Mouse (Mus musculus) CD4-positive helper T cell, adult 2 months (primary cell): ENCODE measurements around the gene Map4k4.
A peak's percentile ranks its signal among the peaks of the same experiment; 100 is the strongest.

Source experiments
- DNase-seq: peaks from one replicate; pipeline ENCODE4 v3.0.0-alpha.2; 2012; ENCODE audit warnings: low read depth, missing footprints, low spot score

Gene Map4k4

DNA sequence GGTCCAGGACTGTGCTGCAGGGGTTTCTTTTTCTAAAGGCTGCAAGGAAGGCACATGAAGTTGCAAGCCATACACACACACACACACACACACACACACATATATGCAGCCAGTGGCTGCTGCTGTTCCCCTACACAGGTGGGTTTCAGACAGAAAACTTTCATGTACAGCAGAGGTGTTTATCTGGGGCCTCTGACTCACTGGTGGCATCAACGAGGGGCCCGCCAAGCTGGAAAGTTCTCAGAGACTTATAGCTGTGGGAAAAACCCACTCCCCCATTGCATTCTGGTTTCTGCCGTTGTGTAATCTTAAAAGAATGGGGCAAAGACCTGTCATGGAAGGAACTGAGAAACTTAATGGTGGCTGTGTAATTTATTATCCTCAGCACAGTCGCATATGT is 132.6 kb downstream of the Map4k4 start:
- DNase-seq = peak; percentile 57

DNA sequence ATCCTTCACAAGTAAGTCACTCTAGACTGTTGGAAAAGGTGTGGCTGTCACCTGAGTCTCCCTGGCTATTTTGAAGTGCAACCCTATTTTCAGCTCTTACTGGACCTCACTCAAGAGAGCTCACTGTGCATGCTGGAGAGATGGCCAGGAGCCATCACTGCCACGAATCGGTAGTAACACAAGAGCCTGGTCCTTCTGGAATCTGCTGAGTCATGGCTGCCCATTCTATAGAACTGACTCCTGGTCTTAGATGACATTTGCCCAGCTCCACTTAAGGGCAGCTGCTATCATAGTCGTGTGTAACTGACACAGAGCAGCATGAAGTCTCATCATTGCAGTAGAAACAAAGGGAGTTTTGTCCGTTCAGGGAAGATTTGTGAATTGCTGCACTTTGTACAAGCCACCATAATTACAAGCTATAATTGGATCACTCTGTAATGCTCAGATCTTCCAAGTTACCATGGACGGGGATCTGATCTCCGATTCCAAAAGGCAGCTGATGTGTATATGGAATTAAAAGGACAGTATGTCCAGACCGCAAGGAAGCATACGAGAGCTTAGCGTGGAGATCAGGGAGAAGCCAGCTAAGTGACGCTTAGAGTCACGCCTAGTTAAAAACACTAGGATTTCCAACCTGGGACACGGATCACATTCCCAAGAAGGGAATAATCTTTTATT is 133.2 kb downstream of the Map4k4 start:
- DNase-seq = no peak

DNA sequence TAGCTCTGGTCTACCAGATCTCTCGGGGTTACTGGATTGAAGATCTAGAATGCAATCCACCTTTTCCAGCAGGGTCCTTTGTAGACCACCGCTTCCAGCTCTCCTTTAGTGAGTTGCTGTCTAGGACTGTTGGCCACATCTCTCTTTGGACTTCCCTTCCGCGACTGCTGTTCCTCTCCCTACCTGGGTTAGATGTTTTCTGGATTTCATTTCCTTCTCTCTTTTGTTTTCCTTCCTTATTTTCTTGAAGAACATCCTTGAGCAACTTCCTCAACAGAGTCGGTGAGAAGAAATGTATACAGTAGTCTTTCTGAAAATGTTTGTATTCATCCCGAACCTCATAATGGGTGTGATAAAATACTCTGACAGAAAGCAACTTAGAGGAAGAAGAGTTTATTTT is 137.1 kb downstream of the Map4k4 start:
- no peak for DNase-seq

DNA sequence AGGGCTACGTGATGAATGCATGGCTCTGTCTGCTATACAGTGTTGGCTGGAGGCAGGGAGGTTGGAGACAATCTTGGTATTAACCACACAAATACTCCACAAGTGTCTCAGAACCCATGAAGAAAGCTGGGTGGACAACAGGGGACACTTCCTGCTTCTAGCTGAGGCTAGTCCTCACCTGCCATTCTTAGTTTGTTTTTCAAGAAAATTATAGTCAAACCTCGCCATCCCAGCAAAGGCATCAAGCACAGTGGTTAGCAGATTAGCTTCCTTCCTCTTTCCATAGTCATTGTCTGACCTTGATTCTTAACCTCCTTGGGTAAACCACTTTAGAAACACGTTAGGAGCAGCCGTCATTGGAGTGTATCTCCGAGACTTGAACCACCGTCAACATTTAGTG is 145.0 kb downstream of the Map4k4 start:
- peak; percentile 48 for DNase-seq

DNA sequence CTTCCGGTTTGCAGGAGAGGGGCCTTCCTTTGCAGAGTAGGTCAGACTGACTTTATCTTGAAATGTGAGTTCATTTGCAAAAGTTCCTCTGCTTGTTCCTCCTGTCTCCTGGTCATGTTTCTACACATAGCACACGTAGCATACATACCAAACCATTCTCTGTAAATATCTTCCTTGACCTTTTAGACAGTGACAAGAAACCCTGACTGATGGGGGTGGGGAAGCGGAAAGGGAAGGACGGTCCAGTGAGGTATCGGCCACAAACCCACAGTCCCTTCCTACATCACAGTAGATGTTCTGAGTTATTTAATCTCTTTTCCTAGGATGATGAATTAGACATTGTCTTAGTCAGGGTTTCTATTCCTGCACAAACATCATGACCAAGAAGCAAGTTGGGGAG is 145.9 kb downstream of the Map4k4 start:
- DNase-seq = no peak

DNA sequence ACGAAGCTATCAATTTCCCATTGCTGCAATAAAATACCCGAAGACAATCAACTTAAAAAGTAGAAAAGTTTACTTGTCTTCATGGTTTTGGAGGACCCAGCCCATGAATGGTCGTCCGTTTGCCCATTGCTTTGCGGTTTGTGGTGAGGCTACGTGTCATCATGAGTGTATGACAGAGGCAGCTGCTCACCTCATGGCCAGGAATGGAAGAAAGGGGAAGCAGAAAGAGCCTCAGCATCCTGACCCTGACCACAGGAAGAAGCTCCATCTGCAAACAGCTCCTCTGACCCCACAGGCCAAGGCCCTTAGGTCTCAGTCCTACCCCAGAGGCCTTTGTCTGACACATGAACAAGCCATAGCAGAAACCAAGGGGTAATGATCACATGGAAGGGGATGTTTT is 150.4 kb downstream of the Map4k4 start:
- DNase-seq = no peak

DNA sequence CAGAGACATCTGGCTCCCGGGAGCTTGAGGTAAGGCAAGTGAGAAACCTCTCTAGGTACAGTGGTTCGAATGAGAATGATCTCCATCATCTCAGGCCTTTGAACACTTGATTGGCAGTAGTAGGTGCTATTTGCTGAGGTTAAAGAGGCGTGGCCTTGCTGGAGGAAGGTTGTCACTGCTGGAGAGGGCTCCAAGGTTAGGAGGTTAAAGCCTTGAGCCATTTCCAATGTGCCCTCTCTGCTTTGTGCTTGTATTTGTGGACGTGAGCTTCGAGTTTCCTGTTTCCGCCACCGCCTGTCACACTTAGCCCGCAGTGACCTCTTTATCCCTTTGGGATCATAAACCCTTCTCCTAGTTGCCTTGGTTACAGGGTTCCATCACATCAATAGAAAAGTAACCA is 151.4 kb downstream of the Map4k4 start:
- DNase-seq = peak; percentile 70

DNA sequence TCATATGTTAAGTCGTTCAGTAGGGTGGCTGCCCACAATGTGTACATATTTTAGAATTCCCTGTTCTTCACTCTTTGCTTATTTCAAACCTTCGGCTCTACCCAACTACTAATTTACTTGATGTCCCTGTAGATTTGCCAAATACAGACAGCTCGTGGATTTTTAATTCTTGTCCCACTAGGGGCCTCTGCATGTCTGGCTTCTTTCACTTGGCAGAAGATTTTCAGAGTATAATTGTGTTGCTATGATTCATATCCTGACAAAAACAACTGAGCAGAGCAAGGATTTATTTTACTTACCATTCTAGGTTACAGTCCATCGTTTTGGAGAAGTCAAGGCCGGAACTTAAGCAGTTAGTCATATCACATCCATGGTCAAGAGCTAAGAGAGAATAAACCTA is 152.4 kb downstream of the Map4k4 start:
- DNase-seq = no peak

DNA sequence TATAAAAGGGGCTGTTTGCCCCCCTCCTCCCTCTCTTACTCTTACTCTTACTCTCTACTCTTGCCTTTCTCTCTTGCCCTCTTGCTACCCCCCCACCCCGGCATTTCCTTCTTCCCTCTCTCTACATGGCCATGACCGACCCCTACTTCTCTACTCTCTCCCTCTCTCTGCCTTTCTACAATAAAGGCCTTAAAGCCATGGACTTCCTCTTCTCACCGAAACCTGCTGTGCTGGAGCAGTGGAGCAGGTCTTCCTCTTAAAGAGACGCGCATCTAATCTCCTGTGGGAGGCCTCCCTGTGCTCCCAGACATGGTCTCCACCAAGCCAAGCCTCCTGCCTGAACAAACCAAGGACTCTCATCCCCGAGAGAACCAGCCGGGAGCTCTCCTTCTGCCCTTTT is 154.3 kb downstream of the Map4k4 start:
- no peak for DNase-seq

DNA sequence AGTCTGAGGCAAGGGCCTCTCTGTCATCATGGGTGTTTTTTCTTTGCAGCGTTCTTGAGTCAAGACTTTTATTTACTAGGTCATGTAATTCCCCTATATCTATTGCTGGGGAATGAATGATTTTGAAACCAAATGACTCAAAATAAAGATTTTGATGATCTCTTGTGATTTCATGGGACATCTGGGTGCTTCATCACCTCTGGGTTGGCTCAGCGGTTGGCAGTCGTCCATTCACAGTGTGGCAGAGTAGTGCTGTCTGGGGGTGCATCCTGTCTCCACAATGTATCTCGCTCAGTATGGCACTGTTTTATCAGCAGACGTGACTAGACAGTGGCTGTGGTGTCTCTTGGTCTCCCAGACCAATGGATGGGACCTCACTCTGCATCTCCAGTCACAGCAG is 155.2 kb downstream of the Map4k4 start:
- DNase-seq = peak; percentile 70

DNA sequence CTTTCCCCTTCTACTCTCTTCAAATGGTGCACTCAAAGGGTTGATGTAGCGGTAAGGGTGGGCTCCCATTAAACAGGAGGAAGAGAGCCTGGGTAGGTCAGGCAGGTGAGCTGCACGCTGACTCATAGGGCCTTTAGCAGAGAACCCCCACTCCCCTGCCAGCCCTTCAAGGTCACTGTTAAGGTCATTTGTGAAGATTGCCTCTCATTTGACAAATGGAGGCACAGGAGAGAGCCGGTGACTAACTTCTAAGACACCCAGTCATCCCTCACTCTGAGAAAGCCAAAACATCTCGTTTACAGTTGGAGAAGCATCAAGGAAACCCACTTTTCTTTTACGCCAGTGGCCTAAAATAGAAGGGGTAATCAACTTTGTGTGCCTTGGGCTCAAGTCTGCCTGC is 156.6 kb downstream of the Map4k4 start:
- no peak for DNase-seq

DNA sequence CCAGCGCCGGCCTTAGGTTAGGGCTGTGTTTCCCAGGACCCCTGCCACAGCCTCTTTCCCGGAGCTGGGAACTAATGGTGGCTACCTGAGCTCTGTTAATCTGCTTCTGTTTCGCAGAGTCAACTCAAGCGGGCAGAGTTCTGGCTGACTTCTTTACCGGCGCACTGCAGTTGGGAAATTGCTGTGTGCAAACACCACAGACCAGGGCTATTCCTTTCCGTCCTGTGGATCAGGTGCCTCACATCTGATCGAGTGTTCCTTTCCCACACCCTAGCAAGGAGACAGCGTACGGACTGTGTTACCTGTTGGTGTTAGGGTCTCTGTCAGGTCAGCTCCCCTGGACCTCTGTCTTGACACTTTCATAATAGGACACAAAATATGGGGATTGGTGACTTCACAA is 157.3 kb downstream of the Map4k4 start:
- DNase-seq = no peak

DNA sequence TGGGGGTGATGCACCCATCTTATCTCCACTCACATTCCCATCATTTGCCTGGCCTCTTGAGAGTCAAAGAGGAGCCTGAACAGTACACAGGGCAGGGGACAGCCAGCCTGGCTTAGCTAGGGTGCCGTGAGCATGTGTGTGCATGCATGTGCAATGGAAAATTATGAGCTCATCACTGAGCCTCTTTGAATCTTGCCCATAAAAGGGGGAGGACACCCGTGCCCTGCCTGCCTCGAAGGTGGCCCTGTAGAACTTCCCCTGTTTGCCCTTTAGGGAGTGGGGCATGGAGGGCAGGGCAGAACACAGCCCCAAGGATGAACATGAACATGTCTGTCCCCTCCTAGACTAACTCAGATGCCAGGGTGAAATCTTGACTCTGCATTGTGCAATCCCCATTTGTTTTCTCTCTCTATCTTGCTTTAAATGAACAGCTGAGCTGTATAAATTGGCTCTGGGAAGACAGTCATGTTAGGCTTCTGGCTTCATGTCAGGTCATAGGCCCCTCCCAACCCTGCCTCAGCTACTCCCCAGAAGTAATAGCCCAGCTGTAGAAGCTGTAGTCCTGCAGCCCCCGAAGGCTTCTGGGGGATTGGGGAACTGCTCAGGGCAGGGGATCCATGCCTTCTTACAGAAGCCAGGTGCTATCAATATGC is 158.5 kb downstream of the Map4k4 start:
- DNase-seq = peak; percentile 72

DNA sequence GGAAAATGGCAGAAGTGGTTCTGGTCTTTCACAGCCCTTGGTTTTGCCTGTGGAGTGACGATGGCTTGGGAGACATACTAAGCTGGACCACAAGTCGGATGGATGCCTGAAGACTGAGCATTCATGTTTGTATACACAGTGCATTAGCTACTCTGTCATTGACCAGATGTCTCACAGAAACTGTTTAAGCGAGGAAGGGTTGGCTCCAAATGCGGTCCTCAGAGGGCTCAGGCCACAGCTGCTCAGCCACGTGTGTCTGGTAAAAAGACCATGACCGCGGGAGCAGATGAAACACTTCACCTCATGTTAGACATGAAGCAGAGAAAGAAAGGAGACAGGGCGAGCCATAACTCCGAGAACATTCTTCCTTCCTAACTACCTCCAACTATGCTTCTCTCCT is 160.6 kb downstream of the Map4k4 start:
- no peak for DNase-seq

DNA sequence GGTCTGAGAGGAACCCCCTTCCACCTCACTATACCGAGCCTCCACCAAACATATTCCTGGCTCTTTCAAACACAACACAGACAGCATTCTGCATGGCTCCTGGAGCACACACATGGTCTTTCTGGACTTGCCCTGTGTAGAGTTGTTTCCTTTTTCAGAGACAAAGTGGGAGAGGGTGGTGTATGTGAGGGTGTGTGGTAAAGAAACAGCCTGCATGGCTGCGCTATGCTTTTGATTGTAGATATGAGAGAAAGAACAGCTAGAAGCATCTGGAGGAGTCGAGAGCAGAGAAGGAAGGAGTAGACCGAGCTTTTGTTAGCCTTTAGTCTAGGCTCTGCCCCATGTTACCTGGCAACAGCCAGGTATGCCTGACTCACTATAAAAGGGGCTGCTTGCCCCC is 162.7 kb downstream of the Map4k4 start:
- no peak for DNase-seq

DNA sequence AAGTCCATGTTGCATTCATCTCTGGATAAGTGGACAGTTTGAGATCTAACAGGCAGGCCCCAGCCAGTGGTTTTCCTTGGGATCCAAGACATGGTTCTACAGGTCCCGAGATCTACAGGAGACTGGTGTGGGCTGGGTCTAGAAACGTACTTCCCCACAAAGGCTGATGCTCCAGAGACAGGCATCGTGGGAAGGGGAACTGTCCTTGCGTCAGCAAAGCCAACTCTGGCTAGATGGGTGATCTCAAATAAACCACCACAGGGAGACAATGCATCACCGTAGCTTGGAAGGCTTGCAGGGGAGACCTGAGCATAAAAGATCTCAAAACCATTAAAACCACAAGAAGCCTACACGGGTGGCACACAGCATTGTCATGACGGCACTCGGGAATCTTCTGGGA is 163.8 kb downstream of the Map4k4 start:
- DNase-seq = no peak

DNA sequence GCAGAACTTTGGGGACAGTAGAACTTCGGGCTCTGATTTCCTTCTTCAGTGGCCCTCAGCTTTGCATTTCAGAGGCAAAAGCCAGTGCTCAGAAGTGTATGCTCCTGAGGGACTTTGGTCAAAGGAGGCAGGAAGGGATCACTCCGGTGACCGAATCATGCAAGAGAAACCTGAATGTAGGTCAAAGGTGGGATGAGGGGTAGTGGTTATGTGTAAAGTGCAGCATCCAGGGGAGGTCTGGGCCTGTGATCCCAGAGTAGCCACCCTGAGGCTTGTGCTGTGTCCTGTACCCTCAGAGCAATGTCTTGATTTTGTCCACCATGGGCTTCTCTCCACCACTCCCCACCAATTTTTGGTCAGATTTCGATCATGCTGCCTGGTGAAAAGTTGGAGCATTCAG is 171.8 kb downstream of the Map4k4 start:
- no peak for DNase-seq

DNA sequence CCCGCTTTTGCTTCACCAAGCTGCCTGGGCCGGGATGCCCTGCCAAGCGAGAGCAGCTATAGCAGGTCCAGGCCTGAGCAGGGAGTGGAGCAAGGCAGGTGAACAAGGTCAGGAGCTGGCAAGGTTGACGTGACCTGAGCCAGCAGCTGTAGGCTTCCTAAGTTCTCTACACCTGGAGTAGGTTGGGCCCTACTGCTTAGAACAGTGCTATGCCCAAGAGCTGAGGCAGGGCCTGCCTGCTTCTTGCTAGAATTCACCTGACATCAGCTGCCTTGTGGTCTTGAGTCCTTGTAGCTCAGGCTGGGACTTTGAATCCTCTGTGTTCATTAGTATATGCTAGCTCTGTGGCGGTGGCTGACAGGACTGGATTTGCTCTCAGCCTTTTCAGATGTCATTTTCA is 173.1 kb downstream of the Map4k4 start, which contains the start of gene Il1r2:
Gene Il1r2 (plus strand): TSS at position 301 of the 400 bp plus-strand sequence.
- no peak for DNase-seq
